Mouse (Mus musculus): ENCODE measurements around the gene Rasgef1b.

Gene Rasgef1b

DNA sequence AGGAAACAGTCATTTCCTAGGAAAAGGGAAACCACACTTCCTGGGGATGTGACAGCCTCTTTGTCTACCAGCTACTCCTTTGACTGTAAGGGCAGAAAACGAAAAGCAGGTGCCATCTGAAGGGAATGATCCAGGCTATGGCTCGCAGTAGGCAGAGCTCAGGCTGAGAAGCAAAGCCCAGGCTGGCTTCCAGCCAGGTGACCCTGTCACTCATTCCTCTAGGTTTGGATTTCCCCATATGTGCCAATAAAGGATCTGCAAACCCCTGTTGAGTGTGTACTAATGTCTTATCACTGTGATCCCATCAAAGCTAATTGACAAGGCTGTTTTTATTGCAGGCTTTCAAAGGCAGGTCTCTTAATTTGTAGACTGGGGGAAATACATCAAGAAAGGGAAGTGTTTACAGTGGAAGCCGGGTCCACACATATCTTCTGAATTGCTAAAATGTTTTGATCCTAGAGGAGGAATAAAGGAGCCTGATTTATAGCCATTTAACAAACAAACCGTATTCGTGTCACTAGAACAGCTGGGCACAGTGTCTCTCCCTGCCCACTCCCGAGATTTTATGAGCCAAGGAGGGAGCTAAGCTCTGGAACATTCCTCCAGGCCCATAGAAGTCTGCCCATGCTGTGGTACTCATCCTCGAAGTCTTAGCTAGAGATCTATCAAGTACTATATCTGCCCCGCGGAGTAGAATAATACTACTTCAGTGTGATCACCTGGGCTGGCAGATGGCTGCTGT, 449.7 kb downstream of the Rasgef1b start:
- no peak for DNase-seq

DNA sequence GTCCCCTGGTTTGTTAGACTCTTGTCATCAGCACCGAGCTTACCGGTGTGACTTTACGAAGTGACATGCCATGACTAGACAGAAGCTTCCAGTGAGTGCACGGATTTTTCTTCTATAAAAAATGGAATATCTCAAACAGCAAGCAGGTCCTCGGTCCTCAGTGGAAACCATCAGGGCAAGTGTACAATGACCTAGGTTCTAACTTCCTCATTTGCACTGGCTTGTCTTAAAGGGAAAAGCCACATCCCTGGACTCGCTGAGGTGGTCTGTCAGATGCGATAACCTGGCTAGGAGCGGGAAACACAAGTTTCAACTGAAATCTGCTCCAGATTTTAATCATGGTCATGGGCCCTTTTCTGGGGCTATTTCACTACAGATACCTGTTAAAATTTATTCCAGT, 450.5 kb downstream of the Rasgef1b start:
- DNase-seq = no peak

DNA sequence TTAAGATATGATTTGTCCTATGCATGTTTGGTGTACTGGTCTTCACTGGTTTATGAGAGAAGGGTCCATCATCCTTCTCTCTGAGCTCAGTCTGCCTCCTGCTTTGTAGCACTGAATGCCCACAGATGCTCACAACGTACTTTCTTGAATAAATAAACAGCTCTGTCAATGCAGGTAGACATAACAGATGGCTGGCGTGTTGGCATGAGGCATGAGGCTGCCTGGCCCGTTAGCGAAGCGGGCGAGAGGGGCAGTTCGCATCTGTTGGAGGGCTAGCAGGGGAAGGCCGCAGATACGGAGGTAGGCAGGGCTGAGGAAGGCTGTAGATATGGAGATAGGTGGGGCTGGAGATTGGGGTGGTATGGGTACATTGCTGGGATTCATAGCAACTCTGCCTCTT, 451.3 kb downstream of the Rasgef1b start:
- no peak for DNase-seq

DNA sequence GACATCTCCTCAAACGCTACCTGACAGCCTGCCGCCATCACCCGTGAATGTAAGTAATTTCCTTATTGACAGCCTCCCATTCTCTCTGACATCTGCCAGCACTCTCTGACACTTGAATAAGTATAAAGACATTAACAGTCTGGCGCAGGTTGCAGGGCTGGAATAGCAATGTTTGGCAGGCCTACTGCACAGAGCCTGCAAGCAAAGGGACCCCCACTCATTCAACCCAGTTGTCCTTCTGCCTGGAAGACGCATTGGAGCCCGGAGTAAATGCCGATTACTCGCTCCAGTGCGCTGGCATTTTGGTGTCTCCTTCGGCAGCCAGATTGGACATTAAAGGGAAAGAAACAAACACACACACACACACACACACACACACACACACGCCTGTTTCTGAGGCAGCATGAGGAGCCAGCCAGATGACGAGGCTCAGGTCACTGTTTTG, 454.7 kb downstream of the Rasgef1b start:
- DNase-seq = peak; percentile 16

DNA sequence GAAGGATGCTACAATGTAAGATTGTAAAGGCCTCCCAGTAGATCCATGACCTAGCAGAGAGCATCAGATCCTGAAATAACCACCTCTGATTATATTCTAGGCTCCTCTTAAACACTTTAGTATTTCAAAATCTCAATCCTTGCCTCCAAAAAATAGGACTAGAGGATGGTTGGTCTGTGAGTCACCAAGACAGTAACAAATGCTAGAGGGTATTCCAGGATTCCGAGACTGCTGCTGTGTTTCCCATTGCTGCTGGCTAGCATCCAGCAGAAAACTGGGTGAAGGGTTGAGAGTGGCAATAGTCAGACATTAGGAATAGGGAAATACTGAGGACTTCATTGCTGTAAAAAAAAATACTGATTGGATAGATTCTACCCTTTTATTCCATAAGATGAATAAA, 457.3 kb downstream of the Rasgef1b start:
- no peak for DNase-seq

DNA sequence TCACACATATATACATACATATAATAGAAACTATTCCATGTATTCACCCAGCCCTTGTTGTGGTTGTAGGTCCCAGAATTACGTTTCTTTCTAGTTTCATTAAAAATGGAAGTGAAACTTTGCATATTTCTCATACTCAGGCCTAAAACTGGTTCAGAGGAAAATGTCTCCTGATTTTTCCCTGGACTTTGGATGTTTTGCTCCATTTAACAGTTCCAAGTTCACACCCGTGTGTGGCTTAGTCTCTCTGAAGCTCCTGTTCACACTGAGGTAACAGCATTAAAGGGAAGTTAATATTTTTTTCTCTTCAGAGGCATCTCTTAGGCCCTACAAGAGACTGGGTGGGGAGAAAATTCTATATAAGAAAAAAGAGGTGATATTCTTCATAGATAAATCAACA, 459.7 kb downstream of the Rasgef1b start:
- no peak for DNase-seq

DNA sequence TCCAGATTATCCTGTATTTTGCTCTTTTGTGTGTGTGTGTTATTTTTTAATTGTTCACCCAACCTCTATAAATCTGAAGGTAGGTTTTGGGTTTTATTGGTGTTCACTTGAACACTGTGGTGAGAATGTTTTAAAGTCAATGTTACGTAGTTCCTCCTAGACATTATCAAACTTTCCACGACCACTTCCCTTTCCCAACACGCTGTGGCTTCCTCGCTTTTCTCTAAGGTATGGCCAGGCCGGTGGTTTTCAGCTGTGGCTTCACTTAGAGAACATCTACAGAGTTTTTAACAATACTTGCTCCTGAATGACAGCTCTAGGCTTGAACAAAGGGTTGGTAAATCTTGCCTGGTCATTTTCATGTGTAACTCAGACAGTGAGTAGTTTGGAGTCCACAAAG, 461.5 kb downstream of the Rasgef1b start:
- DNase-seq = no peak

DNA sequence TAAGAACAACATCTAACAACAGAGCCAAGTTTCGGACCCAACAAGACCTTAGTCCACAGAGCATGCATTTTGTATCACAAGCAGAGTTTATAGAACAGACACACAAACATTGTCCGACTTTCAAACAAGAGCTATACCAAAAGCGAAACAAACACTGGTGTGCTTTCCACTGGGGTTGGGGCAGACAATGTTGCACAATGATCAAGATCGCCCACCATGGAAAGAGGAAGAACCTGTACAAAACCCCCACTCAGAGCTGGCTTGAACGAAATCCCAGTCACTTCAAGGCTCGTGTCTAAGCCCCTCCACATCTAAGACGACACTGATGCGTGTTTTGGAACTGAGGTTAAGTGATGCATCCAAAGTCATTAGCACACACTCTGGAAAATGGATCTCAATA, 462.6 kb downstream of the Rasgef1b start:
- no peak for DNase-seq

DNA sequence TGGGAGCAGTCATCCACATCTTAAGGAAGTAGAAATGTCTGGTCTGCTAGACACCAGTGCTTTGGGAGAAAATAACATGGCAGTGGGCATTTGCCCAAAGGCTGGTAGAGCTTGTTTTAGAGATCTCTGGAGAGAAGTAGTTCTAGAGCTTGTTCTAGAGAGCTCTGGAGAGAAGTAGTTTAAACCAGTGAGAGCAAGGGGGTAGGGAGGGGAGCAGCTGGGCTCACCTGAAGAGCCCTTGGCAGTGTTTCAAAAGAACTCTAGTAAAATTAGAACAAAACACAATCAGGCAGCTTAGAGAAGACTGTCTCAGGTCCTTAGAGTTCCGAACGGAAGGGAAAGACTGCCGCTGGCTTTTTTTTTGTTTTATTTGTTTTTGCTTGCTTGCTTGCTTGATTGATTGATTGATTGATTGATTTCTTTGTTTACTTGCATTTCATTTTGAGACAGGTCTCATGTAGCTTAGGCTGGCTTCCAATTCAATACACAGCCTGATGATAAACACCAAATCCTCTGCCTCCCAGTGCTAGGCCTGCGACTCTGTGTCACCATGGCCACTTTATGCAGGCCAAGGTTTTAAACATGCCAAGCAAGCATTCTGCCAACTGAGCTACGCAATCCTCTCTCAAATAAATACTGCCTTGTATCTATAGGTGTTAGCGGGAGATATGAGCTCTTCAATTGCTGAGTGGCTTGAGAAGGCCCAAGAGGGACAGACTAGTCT, 466.5 kb downstream of the Rasgef1b start:
- DNase-seq = no peak

DNA sequence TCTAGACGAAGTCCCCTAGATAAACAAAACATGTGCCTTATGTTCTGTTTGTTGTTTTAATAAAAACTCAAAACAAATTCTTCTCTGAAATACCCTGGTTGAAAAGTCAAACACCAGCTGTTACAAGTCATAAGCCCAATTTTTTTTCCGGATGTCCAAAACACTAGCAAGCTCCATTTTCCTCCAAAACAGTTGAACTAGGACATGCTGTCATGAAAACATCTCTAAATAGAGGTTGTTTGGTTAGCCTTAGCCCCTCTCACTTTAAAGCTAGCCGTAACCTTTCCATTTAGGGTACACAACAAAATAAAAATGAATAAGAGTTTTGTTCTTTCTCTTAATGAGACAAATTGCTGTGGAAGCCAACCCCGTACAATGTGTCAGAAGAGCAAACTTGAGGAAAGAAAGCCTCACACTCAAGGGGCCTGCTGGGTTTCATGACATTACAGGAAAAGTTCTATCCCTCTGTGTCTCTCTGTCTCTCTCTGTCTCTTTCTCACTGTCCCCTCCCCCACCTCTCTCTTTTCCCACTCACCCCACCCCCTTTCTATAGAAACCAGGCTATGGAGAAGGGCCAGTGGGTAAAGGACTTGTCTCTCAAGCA, 467.6 kb downstream of the Rasgef1b start:
- no peak for DNase-seq

DNA sequence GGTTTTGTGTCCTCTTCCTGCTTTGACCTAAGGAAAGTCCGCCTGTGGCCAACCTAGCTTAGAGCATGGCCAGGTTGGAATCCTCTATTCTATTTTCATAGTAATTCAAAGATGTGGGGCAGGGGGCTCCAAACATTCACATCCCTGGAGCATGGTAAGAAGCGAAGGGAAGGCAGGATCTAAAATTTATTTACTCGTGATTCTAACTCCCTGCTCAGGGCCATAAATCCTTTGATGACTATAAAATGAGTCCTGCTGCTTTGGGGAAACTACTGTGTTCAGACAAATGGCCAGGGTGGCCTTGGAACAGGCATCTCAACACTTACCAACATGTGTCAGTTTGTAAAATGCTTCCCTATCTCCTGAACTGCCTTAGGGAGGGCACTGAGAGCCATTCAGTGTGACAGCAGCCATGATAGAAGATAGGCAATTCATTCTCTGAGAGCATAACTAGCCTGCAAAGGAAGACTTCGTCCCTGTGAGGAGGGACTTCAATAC, 470.8 kb downstream of the Rasgef1b start:
- no peak for DNase-seq

DNA sequence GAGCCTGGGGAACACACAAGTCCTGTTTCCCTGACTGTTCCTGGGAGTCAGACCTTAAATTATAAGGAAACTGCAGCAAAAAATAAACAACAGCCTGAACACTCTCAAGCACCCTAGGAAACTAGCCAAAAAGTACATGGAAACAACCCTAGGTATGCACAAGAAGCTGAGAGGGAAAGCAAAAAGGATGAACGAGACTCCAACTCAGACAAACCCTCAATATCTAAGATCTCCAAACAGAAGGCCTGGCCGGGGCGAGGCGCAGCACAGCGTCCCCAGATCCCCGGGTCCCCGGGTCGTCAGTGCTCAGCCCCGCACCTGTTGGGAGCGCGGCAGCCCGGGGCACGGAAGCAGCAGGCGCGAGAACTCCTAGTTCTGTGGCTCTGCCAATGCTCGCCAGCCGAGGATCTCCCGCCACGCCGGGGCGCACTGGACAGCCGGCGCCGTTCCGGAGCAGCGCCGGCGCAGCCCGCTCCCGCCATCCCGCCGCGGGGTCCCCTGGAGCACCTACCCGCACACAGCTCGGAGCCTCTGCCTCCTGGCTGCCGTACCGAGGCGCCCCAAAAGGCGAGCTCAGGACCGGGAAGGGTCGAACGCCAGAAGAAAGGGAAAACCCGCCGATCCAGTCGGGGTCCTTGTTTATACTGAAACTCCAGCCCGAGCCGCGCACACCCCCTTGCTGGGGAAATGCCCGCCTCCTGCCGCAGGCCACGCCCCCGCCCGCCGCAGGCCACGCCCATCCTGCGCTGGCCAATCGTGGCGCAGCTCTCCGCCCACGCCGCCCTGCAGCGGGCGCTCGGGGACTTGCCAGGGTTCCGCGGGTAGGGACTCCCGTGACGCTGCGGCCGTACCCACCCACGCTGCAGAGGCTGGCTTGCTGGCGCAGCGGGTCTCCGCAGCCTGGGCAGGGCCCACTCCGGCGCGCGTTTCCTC, 476.4 kb downstream of the Rasgef1b start:
- DNase-seq = peak; percentile 88

DNA sequence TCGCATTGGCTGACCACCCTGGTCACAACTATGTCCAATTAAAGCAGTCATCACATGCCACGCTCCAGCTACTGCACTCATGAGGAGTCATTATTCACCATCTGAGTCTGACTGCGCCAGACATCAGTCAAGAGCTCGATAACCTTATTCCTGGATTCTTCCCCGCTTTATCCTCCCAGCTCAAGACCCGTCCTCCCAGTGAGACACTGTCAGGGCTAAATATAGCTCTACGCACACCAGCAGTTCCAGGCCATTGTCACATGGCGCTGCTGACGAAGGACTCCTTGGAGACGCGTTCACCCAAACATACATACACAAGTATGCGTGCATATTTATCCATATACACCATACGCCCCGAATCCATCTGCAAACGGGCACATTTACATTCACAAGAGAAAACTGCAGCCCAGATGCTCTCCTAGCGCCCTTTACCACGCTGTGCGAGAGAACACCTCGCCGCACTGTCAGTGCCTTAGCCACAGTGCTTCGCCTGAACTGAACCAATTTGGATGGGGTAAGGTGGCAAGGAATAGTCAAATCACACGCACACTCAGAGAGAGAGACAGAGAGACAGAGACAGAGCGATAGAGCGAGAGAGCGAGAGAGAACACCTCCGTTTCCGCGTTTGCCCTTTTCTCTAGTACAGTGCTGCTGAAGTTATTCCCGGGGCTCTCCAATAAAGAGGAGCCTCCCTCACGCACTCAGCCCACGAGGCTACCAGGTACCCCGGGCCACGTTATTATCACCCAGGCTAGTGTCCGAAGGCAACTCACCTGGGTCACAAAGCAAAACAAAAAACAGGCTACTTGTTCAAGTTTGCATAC, 477.3 kb downstream of the Rasgef1b start:
- peak; percentile 9 for DNase-seq

DNA sequence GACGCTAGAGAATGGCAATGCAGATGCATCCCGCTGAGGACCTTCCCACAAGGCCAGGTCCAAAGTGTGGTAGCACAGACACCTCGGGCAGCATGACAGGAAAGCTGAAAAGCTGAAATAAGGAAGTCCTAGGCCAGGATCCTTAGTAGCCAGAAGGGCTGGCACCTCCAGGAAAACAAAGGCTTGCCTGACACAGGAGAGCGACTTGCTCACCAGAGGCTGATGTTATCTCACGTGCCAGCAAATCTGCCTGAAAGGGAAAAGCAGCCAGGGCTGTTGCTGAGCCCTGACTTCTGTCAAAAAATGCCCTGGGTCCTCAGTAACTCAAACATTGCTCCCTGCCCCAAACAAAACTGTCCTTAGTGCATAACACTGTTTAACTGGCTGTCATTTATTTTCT, 478.0 kb downstream of the Rasgef1b start:
- DNase-seq = peak; percentile 7

DNA sequence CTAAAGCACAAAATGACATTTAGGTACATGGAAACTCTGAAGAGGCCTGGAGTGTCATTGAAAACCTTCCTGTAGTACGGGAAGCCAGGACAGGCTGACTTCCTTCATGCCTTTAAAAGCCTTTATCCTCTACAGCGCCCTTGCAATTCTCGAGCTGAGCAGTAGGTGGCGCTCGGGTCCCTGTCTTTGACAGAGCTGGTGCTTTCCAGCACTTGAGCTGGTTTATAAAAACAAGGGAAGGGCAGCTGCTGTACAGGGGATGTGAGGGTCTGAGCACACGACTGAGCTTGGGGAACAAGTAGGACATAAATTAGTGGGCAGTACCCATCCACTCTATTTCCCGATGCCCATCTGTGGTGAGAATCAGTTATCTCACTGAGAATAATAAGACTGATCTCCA, 480.4 kb downstream of the Rasgef1b start:
- DNase-seq = peak; percentile 86

DNA sequence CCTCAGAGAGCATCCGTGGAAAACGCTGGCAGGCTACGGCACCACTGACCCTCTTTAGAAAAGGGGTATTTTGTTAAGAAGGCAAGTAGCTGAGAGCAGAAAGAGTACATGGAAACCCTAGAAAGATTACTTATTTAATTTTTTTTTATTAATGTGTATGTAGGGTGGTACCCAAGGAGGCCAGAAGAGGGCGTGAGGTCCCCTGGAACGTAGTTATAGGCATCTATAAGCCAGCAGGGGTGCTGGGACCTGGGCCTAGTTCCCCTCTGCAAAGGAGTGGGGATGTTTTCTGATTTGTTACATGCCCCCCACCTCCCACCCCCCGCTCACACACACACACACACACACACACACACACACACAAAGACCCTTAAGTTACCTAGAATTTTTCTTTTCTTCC, 480.9 kb downstream of the Rasgef1b start:
- no peak for DNase-seq

DNA sequence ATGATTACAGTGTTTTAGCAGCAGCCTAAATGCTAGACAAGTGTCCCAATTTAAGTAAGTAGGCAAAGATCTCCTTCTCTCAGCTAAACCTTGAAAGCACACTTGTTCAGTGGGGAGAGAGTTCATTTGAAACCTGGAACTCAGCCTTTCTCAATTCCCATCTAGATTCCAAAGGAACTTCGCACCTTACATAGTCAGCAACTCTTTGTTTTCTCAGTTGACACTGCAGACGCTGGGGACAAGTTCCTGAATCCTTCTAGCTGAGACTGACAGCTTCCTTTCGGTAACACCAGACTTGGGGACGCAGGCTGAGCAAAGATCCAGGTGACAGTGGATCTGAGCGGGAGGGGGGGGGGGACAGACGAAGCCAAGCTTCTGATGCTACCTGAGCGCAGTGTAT, 481.4 kb downstream of the Rasgef1b start:
- no peak for DNase-seq

DNA sequence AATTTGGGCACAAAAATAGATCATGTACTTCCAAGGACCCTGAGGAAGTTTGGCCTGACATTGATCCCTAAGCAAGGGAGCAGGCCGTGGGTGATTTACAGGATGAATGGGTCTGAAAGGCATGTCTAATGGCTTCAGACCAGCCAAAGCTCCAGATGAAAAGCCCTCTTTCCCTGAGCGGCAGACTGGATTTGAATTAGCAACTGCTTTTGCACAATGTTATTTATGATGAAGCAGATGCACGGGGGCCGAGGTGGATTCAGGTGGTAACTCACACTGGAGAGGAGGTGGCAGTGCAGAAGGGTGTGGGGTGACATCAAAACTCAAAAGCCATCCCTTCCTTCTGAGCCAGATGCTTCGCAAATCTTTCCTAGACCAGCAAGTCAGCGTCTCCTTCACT, 481.9 kb downstream of the Rasgef1b start:
- no peak for DNase-seq

DNA sequence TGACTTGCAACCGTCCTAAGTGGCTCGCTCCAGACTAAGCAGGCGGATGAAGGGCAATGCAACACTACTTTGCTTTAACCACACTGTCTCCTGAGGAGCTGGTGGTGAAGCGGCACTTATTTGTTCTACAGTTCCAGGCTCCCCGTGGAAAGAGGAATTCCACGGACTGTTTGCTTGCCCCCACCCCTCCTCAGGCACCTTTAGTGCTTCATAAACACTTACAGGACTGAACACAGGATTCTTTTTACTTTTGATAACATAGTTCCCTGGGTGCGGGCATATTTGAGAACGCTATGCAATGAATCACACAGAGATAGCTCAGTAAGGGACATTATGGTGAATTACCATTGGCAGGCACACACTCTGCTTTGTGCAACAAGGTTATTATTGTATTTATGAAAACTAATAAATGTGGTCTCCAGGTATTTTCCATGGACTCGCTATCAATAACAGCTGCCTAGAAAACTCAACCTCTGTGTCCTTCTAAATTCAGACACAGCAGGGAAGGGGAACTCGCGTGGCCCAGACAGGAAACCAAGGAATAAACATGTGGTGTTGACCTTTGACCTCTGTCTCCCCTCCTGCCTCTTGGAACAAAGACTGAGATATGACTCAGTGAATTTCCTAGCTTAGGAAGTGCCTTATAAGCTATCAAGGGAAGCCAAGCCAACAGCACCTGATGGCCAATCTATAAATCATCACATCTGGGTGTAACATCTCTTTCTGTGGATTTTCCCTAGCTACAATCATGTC, 486.7 kb downstream of the Rasgef1b start:
- DNase-seq = no peak

DNA sequence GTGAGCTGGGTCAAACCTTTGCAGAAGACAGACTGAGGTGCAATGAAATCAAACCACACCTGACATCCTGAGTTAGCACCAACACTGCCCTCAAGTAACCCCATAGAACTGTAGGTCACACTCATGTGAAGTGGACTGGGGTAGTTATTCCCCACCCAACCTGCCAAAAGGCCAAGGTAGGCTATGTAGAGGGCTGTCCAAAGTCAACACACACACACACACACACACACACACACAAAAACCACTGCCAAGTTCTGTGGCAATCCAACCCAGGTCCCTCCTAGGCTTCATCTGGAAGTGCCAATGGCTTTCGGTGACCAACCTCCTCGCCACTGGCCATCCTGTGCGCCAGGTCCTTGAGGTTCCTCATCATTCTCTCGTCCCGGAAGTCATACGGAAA, 488.4 kb downstream of the Rasgef1b start:
- DNase-seq = no peak

DNA sequence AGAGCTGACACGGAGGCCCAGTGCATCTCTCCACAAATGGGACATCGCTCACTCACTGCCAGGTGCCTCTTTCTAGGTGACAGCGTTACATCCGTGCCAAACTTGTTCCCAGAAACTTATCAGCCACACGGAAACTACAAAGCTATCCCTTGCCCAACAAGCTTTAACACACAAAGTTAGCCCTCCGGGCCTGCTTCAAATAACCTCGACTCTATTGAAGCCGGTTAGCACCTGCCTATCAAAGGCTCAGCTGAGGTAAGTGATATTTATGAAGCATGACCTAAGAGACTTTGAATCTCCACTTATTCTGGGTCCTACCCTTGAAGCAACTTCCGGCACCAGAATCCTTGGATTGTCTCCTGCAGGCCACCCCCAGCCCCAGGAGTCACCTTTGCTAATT, 489.2 kb downstream of the Rasgef1b start:
- no peak for DNase-seq

Measured in cerebellum, adult 9-11 months (tissue).